Comparison of ENCODE assay signal across 8 mouse cellular contexts in the genomic region with DNA sequence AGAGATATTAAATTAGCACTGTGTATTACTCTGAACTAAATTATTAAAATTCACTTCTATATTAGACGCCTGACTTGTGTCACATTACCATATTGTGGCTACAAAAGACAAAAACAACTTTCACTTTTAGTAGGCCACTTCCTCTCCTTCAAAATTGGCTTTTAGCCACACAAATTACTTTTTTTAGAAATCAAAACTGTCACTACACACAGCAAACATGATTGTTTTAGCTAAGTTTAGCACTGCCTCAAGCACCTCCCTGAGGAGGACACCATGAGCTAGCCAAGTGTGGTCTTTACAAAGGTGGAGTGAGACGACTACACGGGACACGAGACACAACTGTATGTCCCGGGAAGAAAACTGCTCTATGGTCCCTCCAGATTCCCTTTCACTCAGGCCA. TPM values are rescaled to one million over a fixed set of nuclear protein-coding genes. Genes with fewer than 3 reads are reported as not detected.
A peak's percentile ranks its signal among the peaks of the same experiment; 100 is the strongest.
DNase-seq lines count a peak whose midpoint lies in the region; ATAC-seq lines count a peak whose summit lies in the region.

No protein-coding gene starts in this region.

- ATAC-seq in embryonic facial prominence, embryonic 14.5 days (ENCODE audit: low read depth), result no peak
- ATAC-seq in lung, embryonic 15.5 days (ENCODE audit: borderline replicate concordance, extremely low read depth, low FRiP score, low TSS enrichment), result no peak

- H3K4me2 ChIP-seq in embryonic facial prominence, embryonic 14.5 days (ENCODE audit: low read depth, low read length), result no peak overlapping the region
- 0 out of 2 replicates have a peak overlapping the region, but pooled peaks have one; percentile 1 for H3K4me2 ChIP-seq in lung, embryonic 15.5 days

- H3K4me3 ChIP-seq in embryonic facial prominence, embryonic 14.5 days (ENCODE audit: low read depth, low read length), result no peak overlapping the region
- no peak overlapping the region for H3K4me3 ChIP-seq in embryonic facial prominence, embryonic 10.5 days
- no peak overlapping the region for H3K4me3 ChIP-seq in lung, embryonic 15.5 days

- no peak for DNase-seq in embryonic facial prominence, embryonic 14.5 days (ENCODE audit: low spot score)
- DNase-seq in embryonic facial prominence, embryonic 10.5 days (ENCODE audit: low spot score), result no peak
- DNase-seq in thymus, postnatal 25 days, result peak; percentile 16
- DNase-seq in thymus, postnatal 14 days, result no peak
- DNase-seq in cerebellum, adult 9-10 months, result no peak
- DNase-seq in layer of hippocampus, postnatal 25 days (ENCODE audit: extremely low spot score in 1 of 2, low spot score in 1 of 2), result no peak
- no peak for DNase-seq in urinary bladder, postnatal 25 days (ENCODE audit: low spot score)

- no peaks in the 10 kb centered on the region for H3K36me3 ChIP-seq in embryonic facial prominence, embryonic 14.5 days (ENCODE audit: control insufficient read depth, insufficient read depth, low read length)
- peaks cover 23% of the 10 kb centered on the region for H3K36me3 ChIP-seq in embryonic facial prominence, embryonic 10.5 days (replicated peaks)
- H3K36me3 ChIP-seq in lung, embryonic 15.5 days, result no peaks in the 10 kb centered on the region

- H3K9ac ChIP-seq in embryonic facial prominence, embryonic 14.5 days (ENCODE audit: low read depth, low read length), result no peak overlapping the region
- H3K9ac ChIP-seq in lung, embryonic 15.5 days, result no peak overlapping the region

- no peaks in the 10 kb centered on the region for H3K4me1 ChIP-seq in embryonic facial prominence, embryonic 14.5 days (ENCODE audit: control insufficient read depth, insufficient read depth, low read length)
- H3K4me1 ChIP-seq in embryonic facial prominence, embryonic 10.5 days, result peaks cover 4% of the 10 kb centered on the region; the same call in 1 of the 2 replicates
- H3K4me1 ChIP-seq in lung, embryonic 15.5 days, result peaks cover 25% of the 10 kb centered on the region

- WGBS in embryonic facial prominence, embryonic 14.5 days, result 72% methylated on average over 5 of the region's 5 CpGs
- WGBS in embryonic facial prominence, embryonic 10.5 days, result 86% methylated on average over 5 of the region's 5 CpGs
- WGBS in lung, embryonic 15.5 days, result 57% methylated on average over 5 of the region's 5 CpGs

- H3K27me3 ChIP-seq in embryonic facial prominence, embryonic 14.5 days (replicated peaks; ENCODE audit: control insufficient read depth, insufficient read depth, low read length), result no peaks in the 10 kb centered on the region
- no peaks in the 10 kb centered on the region for H3K27me3 ChIP-seq in embryonic facial prominence, embryonic 10.5 days (replicated peaks; ENCODE audit: low read depth, poor library complexity, severe bottlenecking)
- no peaks in the 10 kb centered on the region for H3K27me3 ChIP-seq in lung, embryonic 15.5 days

- H3K9me3 ChIP-seq in embryonic facial prominence, embryonic 14.5 days (ENCODE audit: control insufficient read depth, low read length), result no peaks in the 10 kb centered on the region
- no peaks in the 10 kb centered on the region for H3K9me3 ChIP-seq in embryonic facial prominence, embryonic 10.5 days
- no peaks in the 10 kb centered on the region for H3K9me3 ChIP-seq in lung, embryonic 15.5 days

- peak overlapping the region; percentile 19; the same call in 1 of the 2 replicates for H3K27ac ChIP-seq in embryonic facial prominence, embryonic 14.5 days (replicated peaks; ENCODE audit: low read depth, low read length)
- H3K27ac ChIP-seq in embryonic facial prominence, embryonic 10.5 days (replicated peaks), result no peak overlapping the region
- H3K27ac ChIP-seq in lung, embryonic 15.5 days, result peak overlapping the region; percentile 35; the same call in 1 of the 2 replicates

RNA-seq across cellular contexts. Expression of a gene that starts 9.3 kb away (rescaled TPM):
- polyA plus RNA-seq in embryonic facial prominence, embryonic 14.5 days (2014; fragmentation: Nextera tagmentation; extraction: Ambion mirVana), result 84.2 and 84.8 TPM in 2 replicates
- 103 and 108 TPM in 2 replicates for polyA plus RNA-seq in embryonic facial prominence, embryonic 10.5 days (2016; fragmentation: Nextera tagmentation; extraction: Ambion mirVana)
- polyA plus RNA-seq in lung, embryonic 15.5 days (2015; fragmentation: Nextera tagmentation; extraction: Ambion mirVana), result 80.3 and 84.4 TPM in 2 replicates
- 10 to 100 TPM; 28.5 to 29.5 TPM for total RNA-seq in layer of hippocampus, postnatal 25 days (2021)

RNA-seq across cellular contexts. Expression of a gene that starts 21.9 kb away (rescaled TPM):
- 0.30 and 0.65 TPM in 2 replicates for polyA plus RNA-seq in embryonic facial prominence, embryonic 14.5 days (2014; fragmentation: Nextera tagmentation; extraction: Ambion mirVana)
- not detected in 2 replicates for polyA plus RNA-seq in embryonic facial prominence, embryonic 10.5 days (2016; fragmentation: Nextera tagmentation; extraction: Ambion mirVana)
- 0.08 TPM in 1 of 2 replicates, not detected in the other for polyA plus RNA-seq in lung, embryonic 15.5 days (2015; fragmentation: Nextera tagmentation; extraction: Ambion mirVana)
- under 1 TPM; 0.62 to 0.73 TPM for total RNA-seq in layer of hippocampus, postnatal 25 days (2021)
